Mouse (Mus musculus) gastrocnemius, adult 2 months (tissue): ENCODE results near the gene Nup93. TPM values are rescaled to one million over a fixed set of nuclear protein-coding genes. Genes with fewer than 3 reads are reported as not detected.

Experiments used
- DNase-seq: peaks from one replicate; pipeline ENCODE4 v3.0.0; 2022
- H3K27ac ChIP-seq: fragments of 200-600 bp; 2 replicates; pipeline ENCODE4 v1.8.1; 2022; ENCODE audit warnings: mild to moderate bottlenecking
- H3K4me3 ChIP-seq: fragments of 200-600 bp; 2 replicates; pipeline ENCODE4 v1.8.1; 2022; ENCODE audit warnings: mild to moderate bottlenecking, moderate library complexity
- CTCF ChIP-seq: fragments of 200-600 bp; IDR thresholded peaks from 2 replicates; pipeline ENCODE4 v1.8.1; 2022; ENCODE audit warnings: antibody characterized with exemption, mild to moderate bottlenecking, moderate library complexity
- intact Hi-C: fragments of 180-260 bp; cut with DNase I; formaldehyde crosslinking; loops from one replicate; pipeline ENCODE4 v1.15.1; 2025
- total RNA-seq, 2 experiments: library from RNA; stranded (reverse); gene quantifications; 2 replicates each; pipeline ENCODE4 v1.2.3; 2021

Nup93 gene
- total RNA-seq, 2 experiments from 2014 or later, result 8.6 to 12.4 TPM

DNA sequence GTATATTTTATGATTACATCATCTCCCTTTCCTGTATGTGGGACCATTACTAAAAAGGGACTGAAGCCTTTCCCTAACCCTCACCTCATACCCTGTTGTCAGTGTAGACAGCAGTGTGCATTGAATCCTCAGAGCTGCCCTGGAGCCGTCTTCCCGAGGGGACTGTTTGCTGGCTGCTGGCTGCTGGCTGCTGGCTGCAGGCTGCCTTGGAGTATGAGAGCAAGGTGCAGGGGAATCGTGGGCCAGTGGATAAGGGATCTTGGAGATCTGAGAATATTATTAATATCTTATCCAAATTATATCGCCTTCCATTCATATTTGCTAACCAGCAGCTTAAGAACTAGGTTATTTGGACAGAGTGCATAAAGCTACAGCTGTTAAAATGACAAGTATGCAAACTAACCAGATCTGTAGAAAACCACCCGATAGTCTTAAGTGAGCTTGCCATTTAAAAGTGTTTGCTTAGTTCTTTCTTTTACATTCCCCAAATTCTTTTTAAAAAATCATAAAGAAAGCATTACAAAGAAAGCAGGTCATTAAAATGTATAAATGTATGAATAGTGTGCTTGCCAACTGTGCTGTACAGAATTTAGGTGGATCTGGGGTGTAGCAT is 65.7 kb downstream of the Nup93 start:
- intact Hi-C loops, result no loop called here
- H3K27ac ChIP-seq, result no peak overlapping the region
- DNase-seq, result no peak
- H3K4me3 ChIP-seq, result no peak overlapping the region
- TF ChIP-seq CTCF, result no peak

DNA sequence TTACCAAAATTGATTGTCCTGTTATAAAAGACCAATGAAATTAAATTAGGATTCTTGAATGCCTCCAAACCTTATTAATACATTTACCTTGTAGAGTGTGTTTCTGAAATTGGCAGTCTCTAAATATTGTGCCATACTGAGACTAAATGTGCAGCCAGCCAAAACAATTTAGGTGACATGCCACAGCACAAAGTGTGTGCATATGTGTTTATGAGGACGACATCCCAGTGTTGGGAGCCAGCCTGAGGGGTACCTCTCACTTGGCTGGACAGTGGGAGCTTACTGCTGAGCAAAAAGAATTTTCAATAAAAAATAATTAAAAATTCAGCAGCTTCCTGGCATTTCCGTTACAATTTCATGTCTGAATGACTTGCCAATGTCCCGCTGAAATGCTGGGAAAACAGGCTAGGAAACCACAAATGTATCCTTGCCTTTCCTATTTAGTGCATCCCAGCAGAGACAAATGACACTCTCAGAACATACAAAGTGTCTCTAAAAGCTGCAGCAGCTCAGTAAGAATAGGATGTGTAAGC is 68.2 kb downstream of the Nup93 start:
- H3K4me3 ChIP-seq, result no peak overlapping the region
- no peak for TF ChIP-seq CTCF
- DNase-seq, result no peak
- intact Hi-C loops, result no loop called here
- H3K27ac ChIP-seq, result no peak overlapping the region

DNA sequence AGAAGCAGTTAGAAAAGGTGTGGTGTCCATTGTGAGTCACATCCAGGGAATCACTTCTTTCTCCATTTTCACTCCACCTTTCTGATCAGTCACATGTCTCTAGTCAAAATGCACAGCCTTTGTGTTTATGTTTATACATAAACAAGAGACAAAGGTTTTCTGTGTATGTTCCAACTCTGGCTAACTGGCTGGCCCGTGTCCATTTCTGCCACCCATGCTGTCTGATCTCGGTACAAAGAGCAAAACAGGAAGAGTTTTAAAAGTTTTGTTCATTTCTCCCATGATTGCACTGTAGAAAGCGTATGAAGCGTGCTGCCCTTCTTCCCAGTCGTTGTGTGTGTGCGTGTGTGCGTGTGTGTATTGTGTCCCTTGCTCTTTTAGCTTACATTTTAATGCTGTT is 69.8 kb downstream of the Nup93 start:
- no peak overlapping the region for H3K27ac ChIP-seq
- no peak for DNase-seq
- no peak for TF ChIP-seq CTCF
- intact Hi-C loops, result no loop called here
- no peak overlapping the region for H3K4me3 ChIP-seq

DNA sequence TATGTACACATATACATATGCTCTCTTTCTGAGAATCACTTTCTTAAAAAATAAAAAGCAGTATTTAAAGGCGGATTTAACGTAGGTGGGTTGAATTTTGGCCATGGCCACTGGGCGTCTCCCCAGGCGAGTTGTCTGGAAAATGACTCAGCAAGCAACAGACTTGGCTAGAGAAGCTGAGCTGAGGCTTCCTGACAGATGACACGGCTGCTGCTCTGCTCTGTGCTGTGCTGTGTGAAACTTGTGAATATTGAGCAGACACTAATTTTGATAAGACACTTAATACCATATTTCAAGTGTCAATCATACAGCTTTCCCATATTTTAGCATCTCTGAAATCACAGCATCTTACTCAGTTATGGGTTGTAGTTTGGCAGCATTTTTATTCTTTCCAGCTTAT is 76.2 kb downstream of the Nup93 start:
- DNase-seq, result peak; percentile 77
- intact Hi-C loops, result loop anchor here (5.0 kb wide), 1 partner anchor 37 kb away; the partner anchor contains the start of gene Slc12a3
- H3K27ac ChIP-seq, result peak overlapping the region; percentile 70

DNA sequence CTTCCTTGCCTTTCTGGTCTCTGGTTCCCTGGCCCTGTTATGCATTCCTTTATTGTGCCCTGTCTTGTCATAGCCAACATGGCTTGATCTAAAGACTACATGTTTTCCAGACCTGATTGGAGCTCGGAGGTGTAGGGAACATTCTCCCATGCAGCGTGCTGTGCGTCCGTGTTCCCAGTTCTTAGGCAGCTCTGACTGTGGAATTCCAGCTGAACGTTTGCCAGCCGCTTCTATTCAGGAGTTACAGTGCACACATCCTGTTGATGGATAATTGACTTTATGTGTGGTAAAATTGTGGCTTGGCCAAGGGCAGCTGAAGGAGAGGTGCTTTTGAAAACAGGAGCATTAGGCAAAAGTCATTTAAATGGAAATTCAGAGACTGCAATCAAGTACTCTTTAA is 77.7 kb downstream of the Nup93 start:
- Histone ChIP-seq H3K4me3 (no peak overlapping the region), H3K27ac (peak overlapping the region; percentile 9; the same call in 1 of the 2 replicates)
- peak; percentile 53 for DNase-seq
- intact Hi-C loops, result loop anchor here (5.0 kb wide), 1 partner anchor 35 kb away; the partner anchor contains the start of gene Slc12a3
- TF ChIP-seq CTCF, result no peak

More for the DNA sequence above, 76.2 kb downstream of the Nup93 start:
- TF ChIP-seq CTCF, result peak; percentile 12; the same call in 1 of the 2 replicates
- no peak overlapping the region for H3K4me3 ChIP-seq

DNA sequence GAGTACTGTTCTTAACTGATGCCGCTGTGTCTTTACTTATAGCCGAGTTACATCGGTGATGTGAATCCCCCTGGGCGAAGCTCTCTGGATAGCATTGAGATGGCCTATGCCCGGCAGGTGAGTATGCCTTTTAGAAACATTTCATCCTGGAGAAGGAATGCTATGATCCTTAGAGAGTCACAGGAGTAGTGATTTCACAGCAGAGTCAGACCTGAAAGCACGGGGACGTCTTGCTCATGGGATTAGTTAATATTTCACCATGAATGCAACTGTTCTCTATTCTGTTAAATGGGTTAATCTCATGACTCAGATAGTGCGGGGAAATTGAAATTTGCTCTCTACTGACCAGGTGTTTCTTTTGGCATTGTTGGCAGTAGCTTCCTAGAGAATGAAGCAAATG is 78.3 kb downstream of the Nup93 start:
- TF ChIP-seq CTCF, result no peak

DNA sequence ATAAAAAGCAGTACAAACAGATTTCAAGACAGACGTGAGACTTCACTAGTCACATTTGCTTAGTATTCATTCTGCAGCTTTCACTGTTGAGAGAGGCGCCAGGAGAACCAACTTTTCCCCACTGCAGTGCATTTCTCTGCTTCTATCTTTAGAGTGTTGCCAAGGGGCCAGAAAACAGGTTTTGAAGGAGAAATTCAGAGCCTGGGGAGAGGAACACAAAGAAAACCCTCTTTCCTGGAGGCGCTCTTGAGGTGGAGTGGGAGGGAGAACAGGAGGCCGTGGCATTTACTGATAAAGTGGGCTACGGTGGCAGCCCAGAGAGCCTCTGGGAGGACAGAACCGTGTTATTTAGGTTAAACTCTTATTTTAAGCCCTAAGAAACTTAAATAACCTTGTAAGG is 81.3 kb downstream of the Nup93 start:
- Histone ChIP-seq H3K4me3 (no peak overlapping the region), H3K27ac (no peak overlapping the region)
- intact Hi-C loops, result no loop called here
- no peak for DNase-seq
- TF ChIP-seq CTCF, result no peak

More for the DNA sequence above, 78.3 kb downstream of the Nup93 start:
- intact Hi-C loops, result loop anchor here (5.0 kb wide), 1 partner anchor 35 kb away; the partner anchor contains the start of gene Slc12a3
- DNase-seq, result no peak
- Histone ChIP-seq H3K4me3 (no peak overlapping the region), H3K27ac (no peak overlapping the region)

DNA sequence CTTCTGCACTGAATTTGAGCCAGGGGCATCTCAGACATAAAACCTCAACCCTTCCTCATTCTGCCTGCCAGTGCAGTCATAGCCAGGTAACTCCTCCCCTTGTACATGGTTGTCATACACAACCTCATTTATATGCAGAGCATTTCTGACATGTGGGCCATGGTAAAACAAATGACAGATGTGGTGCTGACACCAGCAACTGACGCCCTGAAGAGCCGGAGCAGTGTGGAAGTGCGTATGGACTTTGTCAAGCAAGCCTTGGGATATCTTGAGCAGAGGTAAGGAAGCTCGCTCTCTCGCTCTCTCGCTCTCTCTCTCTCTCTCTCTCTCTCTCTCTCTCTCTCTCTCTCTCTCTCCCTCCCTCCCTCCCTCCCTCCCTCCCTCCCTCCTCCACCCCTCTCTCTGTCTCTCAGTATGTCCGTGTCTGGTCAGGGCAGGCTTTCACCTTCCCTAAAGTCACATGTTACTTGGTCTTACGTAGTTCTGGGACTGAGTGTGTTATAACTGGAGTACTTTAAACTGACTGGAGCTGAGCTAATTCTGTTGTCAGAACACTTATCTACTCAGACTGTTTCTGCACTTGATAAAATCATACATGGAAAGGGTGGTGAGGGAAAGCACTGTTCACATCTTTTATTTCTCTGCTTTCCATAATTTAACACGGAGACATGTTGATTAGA is 82.1 kb downstream of the Nup93 start:
- TF ChIP-seq CTCF, result no peak
- intact Hi-C loops, result no loop called here
- no peak for DNase-seq
- Histone ChIP-seq H3K27ac (peak overlapping the region; percentile 60), H3K4me3 (no peak overlapping the region)

DNA sequence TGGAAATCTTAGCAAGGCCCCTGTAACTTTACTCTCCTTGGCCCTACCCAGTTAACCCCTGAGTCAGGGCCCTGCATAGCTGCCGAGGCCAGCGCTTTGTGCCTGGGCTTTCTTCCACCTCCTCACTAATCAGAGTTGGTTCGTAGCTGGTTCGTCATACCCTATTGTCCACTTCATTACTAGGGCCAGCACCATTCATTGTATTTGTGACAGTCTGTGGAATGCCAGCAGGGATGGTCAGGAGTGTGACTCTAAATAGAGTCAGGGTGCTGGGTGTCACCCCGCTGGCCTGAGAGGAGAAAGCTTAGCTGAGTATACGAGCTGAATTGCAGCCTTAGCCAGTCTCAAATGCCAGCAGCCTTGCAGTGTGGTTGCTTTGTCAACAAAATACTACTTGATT is 82.7 kb downstream of the Nup93 start:
- intact Hi-C loops, result no loop called here
- H3K27ac ChIP-seq, result peak overlapping the region; percentile 60
- DNase-seq, result peak; percentile 65
- no peak for TF ChIP-seq CTCF
- no peak overlapping the region; the same call in 1 of the 2 replicates for H3K4me3 ChIP-seq

DNA sequence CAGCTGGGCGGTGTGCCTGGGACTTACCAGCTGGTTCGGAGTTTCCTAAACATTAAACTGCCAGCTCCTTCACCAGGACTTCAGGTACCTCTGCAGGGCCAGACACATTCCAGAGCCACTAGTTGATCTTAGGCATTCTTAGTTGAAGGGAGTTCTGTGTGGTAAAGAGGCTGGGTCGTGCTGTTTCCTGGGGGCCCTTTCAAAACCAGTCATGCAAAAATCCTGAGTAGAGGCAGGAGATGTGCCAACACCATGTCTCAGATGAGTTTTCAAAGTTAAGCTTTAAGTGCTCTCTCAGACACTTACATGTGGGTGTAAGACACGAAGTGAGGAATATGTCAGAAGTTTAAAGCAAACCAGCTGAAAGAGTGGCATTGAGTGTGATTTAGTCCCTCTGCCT is 86.4 kb downstream of the Nup93 start:
- Histone ChIP-seq H3K27ac (no peak overlapping the region), H3K4me3 (no peak overlapping the region)
- intact Hi-C loops, result no loop called here
- DNase-seq, result no peak
- TF ChIP-seq CTCF, result no peak

DNA sequence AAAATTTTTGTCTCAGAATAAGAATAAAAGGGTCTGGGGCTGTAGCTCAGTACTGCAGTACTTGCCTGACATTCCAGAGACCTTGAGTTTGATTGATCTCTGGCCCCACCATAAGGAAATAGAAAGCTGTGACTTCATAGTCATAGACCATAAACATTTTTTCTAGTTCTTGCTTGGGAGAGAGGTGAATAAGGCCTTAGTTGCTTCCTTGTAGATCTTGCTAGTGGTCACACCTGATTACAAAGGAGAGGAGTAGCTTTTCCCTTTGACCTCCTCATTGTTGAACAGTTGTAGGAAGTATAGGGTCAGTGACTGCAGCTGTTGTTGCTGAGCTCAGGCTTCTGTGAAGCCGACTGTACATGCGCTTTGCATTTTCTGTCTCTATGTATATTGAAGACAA is 90.0 kb downstream of the Nup93 start:
- H3K4me3 ChIP-seq, result no peak overlapping the region
- H3K27ac ChIP-seq, result no peak overlapping the region
- intact Hi-C loops, result no loop called here
- no peak for DNase-seq
- TF ChIP-seq CTCF, result no peak

DNA sequence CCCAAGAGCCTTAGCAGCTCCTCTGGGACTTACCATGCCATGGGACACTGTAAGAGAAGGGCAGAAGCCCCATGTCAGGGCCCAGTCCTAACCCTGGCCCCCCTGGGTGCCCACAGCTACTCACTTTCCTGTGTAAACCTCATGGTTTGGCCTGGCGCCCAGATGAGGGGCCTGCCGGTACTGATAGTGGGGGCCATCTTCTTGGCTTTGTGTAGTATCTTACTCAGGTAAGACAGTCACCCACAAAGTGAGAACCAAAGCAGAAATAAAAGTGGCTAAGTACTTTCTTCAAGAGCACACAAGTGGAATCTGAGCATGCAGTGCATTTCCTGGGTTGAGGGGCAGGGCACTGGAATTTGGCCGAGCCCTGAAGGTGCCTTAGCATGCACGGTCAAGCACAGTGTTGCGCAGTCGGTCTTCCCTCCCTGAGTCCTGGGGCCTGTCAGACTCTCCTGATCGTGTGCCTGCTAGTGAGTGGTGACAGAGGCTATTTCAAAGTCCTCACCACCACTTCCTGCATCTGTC is 92.7 kb downstream of the Nup93 start:
- no peak overlapping the region for H3K27ac ChIP-seq
- no peak for TF ChIP-seq CTCF
- no peak overlapping the region for H3K4me3 ChIP-seq
- no peak for DNase-seq
- intact Hi-C loops, result no loop called here

DNA sequence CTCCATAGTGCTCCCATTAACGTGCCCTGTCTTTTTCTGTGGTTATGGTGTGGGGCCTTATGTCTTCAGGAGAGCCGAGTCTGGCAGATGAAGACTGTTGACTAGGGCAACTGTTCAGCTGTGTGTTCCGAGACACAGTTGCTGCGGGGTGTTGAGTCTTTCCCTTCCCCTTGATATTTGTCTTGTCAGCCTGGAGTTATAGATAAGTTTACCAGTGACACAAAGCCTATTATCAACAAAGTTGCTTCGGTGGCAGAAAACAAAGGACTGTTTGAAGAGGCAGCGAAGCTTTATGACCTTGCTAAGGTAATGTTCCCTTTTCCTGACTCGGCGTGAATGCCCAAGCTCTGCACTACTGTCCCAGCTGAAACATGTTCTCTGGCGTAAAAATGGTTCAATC is 93.3 kb downstream of the Nup93 start:
- TF ChIP-seq CTCF, result no peak
- no peak for DNase-seq
- Histone ChIP-seq H3K4me3 (no peak overlapping the region), H3K27ac (no peak overlapping the region)
- intact Hi-C loops, result no loop called here

DNA sequence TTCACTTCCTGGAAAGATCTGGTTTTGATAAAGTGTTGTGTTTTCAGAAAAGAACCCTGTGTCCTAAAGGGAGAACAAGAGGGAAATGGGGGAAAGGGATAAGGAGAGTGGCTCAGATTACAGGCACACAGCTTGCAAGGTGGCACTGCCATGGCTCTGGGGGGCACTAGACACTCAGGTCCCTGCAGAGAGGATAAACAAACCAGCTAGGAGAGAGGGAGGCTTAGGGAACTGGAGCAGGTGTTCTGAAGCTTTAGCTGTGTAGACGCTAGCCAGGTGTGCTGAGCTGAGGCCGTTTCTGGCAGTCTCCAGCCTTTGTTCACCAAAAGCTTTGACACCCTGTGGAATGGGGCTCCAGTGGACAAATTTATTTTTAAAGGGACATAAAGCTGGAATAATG is 99.7 kb downstream of the Nup93 start:
- intact Hi-C loops, result no loop called here
- Histone ChIP-seq H3K27ac (no peak overlapping the region), H3K4me3 (no peak overlapping the region)
- DNase-seq, result no peak
- no peak for TF ChIP-seq CTCF
